Mouse (Mus musculus) kidney, adult 2 months (tissue): ENCODE results near the gene Map4k3. TPM values are rescaled to one million over a fixed set of nuclear protein-coding genes. Genes with fewer than 3 reads are reported as not detected.
"Not testable (repeated sequence)": the region's sequence is repeated elsewhere in the genome, so short reads cannot be mapped to it uniquely, and the experiment has no call there.

Source experiments
- DNase-seq: peaks from one replicate; pipeline ENCODE4 v3.0.0; 2021
- H3K27ac ChIP-seq: fragments of 200-500 bp; 2 replicates; pipeline ENCODE4 v1.5.1; 2012; ENCODE audit warnings: low read depth, low read length, control low read depth, inconsistent platforms; ENCODE audit not compliant: insufficient read depth
- H3K27me3 ChIP-seq: fragments of 200-500 bp; replicated peaks from 2 replicates; pipeline ENCODE4 v1.6.1; 2012; ENCODE audit warnings: mild to moderate bottlenecking, moderate library complexity, low read length, inconsistent platforms; ENCODE audit not compliant: control insufficient read depth, insufficient read depth
- H3K36me3 ChIP-seq: fragments of 200-500 bp; 2 replicates; pipeline ENCODE4 v1.6.1; 2012; ENCODE audit warnings: mild to moderate bottlenecking, moderate library complexity, low read length, inconsistent platforms; ENCODE audit not compliant: control insufficient read depth, insufficient read depth
- H3K4me1 ChIP-seq: fragments of 200-500 bp; 2 replicates; pipeline ENCODE4 v1.6.1; 2011; ENCODE audit warnings: low read length; ENCODE audit not compliant: control insufficient read depth, insufficient read depth
- H3K4me3 ChIP-seq: fragments of 200-500 bp; 2 replicates; pipeline ENCODE4 v1.5.1; 2011; ENCODE audit warnings: mild to moderate bottlenecking, low read depth, low read length, control low read depth; ENCODE audit not compliant: insufficient read depth
- CTCF ChIP-seq: fragments of 200-500 bp; conservative IDR thresholded peaks from 2 replicates; pipeline ENCODE4 v1.5.1; 2011; ENCODE audit warnings: low read depth, mild to moderate bottlenecking, control low read depth, low read length, moderate library complexity, mixed read lengths; ENCODE audit not compliant: insufficient read depth, insufficient read length
- POLR2A ChIP-seq: fragments of 200-500 bp; IDR thresholded peaks from one replicate; pipeline ENCODE4 v1.6.1; 2011; ENCODE audit warnings: low read depth, low read length, control low read depth
- WGBS: fragments of 180-500 bp; shearing (Covaris S2); methylation state at CpG from one replicate; pipeline ENCODE4 v1.1.7; 2018; 5-methylcytosine and 5-hydroxymethylcytosine counted together
- polyA plus RNA-seq: library from polyadenylated mRNA; depleted of rRNA; stranded (reverse); fragments of >200 nt; gene quantifications from 2 replicates; pipeline ENCODE4 v1.2.3, GENCODE M21; 2012

Gene Map4k3
- polyA plus RNA-seq, 1 experiment = 19.4 TPM

- Histone ChIP-seq H3K27ac (no peak within 1 kb of the TSS), H3K36me3 (no peaks in the 10 kb centered on the region; the same call in 1 of the 2 replicates), H3K4me1 (peaks cover 6% of the 10 kb centered on the region; the same call in 1 of the 2 replicates), H3K27me3 (no peaks in the 10 kb centered on the region), H3K4me3 (peak within 1 kb of the TSS; percentile 41; the same call in 1 of the 2 replicates)
- TF ChIP-seq POLR2A = no peak
- no peak for TF ChIP-seq CTCF
- WGBS = 79% methylated on average over 15 of the region's 15 CpGs
- no peak for DNase-seq
Observed at GRCm38 (mm10) chr17:80577639-80578038, 150.6 kb downstream of the Map4k3 start, which contains the start of gene Cdkl4. Gene Cdkl4 (minus strand): TSS chr17:80577813.

GRCm38 (mm10) chr17:80577214-80577613 lies 151.1 kb downstream of the Map4k3 start:
- Histone ChIP-seq H3K4me3 (peak overlapping the region; percentile 41; the same call in 1 of the 2 replicates), H3K36me3 (no peaks in the 10 kb centered on the region; the same call in 1 of the 2 replicates), H3K27me3 (no peaks in the 10 kb centered on the region), H3K27ac (no peak overlapping the region), H3K4me1 (peaks cover 6% of the 10 kb centered on the region; the same call in 1 of the 2 replicates)
- no peak for TF ChIP-seq CTCF
- no peak for TF ChIP-seq POLR2A
- 2% methylated on average over 30 of the region's 30 CpGs for WGBS
- peak; percentile 49 for DNase-seq

DNA sequence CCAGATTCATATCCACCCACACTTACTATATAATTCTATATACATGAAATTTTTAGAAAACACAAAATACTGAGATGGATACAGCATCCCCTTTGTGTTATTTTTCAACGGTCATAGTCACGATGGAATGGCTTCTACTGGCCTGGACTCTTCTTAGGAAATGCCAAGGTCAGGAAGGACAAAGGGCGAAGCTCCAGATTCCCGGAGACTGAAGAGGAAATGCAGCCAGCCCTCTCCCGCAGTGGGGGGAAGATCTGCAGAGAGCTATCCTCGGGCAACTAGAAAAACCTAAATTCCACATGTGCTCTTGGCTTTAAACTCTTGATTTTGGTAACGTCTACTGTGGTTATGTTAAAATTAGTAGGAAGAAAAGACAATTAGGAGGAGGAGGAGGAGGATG lies 153.3 kb downstream of the Map4k3 start:
- Histone ChIP-seq H3K27ac (no peak overlapping the region), H3K4me1 (peaks cover 6% of the 10 kb centered on the region; the same call in 1 of the 2 replicates), H3K27me3 (no peaks in the 10 kb centered on the region), H3K4me3 (no peak overlapping the region), H3K36me3 (no peaks in the 10 kb centered on the region)
- DNase-seq = peak; percentile 43
- no peak for TF ChIP-seq CTCF
- no peak for TF ChIP-seq POLR2A
- 44% methylated on average over 7 of the region's 7 CpGs for WGBS

DNA sequence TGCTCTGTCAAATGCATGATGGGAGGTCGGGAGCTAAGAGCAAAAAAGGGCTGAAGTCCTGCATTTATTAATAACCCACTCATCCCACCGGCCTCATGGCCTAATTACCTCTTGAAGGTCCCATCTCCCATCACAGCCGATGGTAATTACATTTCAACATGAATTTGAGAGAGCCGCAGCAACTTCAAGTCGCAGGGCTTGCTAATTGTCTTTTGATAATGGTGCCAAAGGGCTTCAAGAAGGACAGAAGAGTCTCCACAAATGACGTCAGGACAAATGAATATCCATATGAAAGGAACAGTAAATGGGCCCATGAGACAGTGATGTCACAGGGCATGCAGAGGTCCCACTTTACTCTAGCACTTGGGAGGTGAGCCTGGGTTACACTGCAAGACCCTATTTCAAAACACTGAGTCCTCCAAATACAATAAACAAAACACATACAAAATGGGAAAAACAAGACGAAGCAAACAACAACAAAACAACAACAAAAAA lies 153.8 kb downstream of the Map4k3 start:
- Histone ChIP-seq H3K36me3 (no peaks in the 10 kb centered on the region), H3K4me1 (peaks cover 6% of the 10 kb centered on the region; the same call in 1 of the 2 replicates), H3K27me3 (no peaks in the 10 kb centered on the region), H3K27ac (no peak overlapping the region), H3K4me3 (no peak overlapping the region)
- DNase-seq = no peak
- WGBS = 84% methylated on average over 7 of the region's 7 CpGs
- TF ChIP-seq CTCF (no peak), POLR2A (no peak)

GRCm38 (mm10) chr17:80572187-80572935 lies 155.9 kb downstream of the Map4k3 start:
- no peaks in the 10 kb centered on the region for H3K27me3 ChIP-seq
- DNase-seq = no peak
- TF ChIP-seq CTCF = no peak
- no peak for TF ChIP-seq POLR2A
- H3K27ac ChIP-seq = no peak overlapping the region
- H3K4me1 ChIP-seq = peaks cover 6% of the 10 kb centered on the region; the same call in 1 of the 2 replicates
- 96% methylated on average over 13 of the region's 13 CpGs for WGBS
- no peaks in the 10 kb centered on the region for H3K36me3 ChIP-seq
- H3K4me3 ChIP-seq = no peak overlapping the region

DNA sequence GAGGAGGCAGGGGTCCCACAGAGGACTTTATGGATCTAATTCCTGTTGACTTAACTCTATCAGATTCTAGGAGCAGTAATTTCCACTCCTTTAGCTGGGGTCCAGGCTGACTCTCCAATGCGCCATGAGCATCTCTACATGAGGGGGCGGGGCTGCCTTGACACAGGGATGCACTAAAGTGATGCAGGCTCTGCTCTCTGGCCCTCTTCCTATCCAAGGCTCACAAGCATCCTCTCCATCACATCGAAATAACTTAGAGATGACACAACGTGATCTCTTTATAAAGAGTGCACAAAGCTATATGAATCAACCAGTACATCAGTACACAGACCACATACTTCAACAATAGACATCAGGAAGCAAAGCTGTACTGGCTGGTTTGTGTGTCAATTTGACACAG lies 156.8 kb downstream of the Map4k3 start:
- Histone ChIP-seq H3K4me3 (no peak overlapping the region), H3K4me1 (peaks cover under 1% of the 10 kb centered on the region; the same call in 1 of the 2 replicates), H3K27ac (no peak overlapping the region), H3K27me3 (no peaks in the 10 kb centered on the region), H3K36me3 (no peaks in the 10 kb centered on the region)
- WGBS = 95% methylated on average over 4 of the region's 4 CpGs
- TF ChIP-seq CTCF (no peak), POLR2A (no peak)
- no peak for DNase-seq

- not testable (repeated sequence) for H3K27ac ChIP-seq, H3K27me3 ChIP-seq, DNase-seq, H3K4me1 ChIP-seq, H3K4me3 ChIP-seq, H3K36me3 ChIP-seq
- 96% methylated on average over 1 of the region's 2 CpGs for WGBS
Observed at GRCm38 (mm10) chr17:80569718-80570117, 158.6 kb downstream of the Map4k3 start.
